ENCODE assay signal across 14 mouse cellular contexts in genomic region chr7:117564627-117565026, GRCm38 (mm10).
"Had no signal": no experiment of that assay in that cellular context is flagged by ENCODE, and none has a peak within 500 bp of the region (broad histone marks: within the 10 kb centered on the region; RNA-seq: fewer than 3 reads in every experiment).

No protein-coding gene starts in this region.

- H3K9ac ChIP-seq: neural tube, embryonic 15.5 days; stomach, embryonic 15.5 days had no signal

- H3K9me3 ChIP-seq: neural tube, embryonic 15.5 days; stomach, embryonic 15.5 days had no signal

- H3K27ac ChIP-seq: neural tube, embryonic 15.5 days; stomach, embryonic 15.5 days; stomach, postnatal 0 days had no signal

- H3K4me3 ChIP-seq: neural tube, embryonic 15.5 days; stomach, embryonic 15.5 days had no signal

- H3K4me2 ChIP-seq: neural tube, embryonic 15.5 days; stomach, embryonic 15.5 days had no signal

- H3K36me3 ChIP-seq: neural tube, embryonic 15.5 days; stomach, embryonic 15.5 days had no signal

- H3K4me1 ChIP-seq: neural tube, embryonic 15.5 days; stomach, embryonic 15.5 days had no signal

- H3K27me3 ChIP-seq: neural tube, embryonic 15.5 days; stomach, embryonic 15.5 days had no signal

- DNase-seq: right cerebral cortex, adult 18-20 months; right cerebral cortex, postnatal 14 days; right cerebral cortex, postnatal 25 days; right cerebral cortex, postnatal 4 days; spleen, adult 18-20 months; thymus, adult 18-20 months; thymus, adult 2 months; thymus, postnatal 14 days; thymus, postnatal 25 days; thymus, postnatal 36 days; thymus, postnatal 4 days had no signal
